Mouse (Mus musculus) forebrain, embryonic 16.5 days (tissue): ENCODE data around the gene Tnks1bp1. TPM values are rescaled to one million over a fixed set of nuclear protein-coding genes. Genes with fewer than 3 reads are reported as not detected.

Source experiments
- ATAC-seq: fragments of 200-750 bp; cut with Nextera tagmentation; 2 replicates; pipeline ENCODE4 v1.8.0; 2017; ENCODE audit warnings: mild to moderate bottlenecking, moderate library complexity
- H3K27ac ChIP-seq: fragments of 300-500 bp; sonication (generic); 2 replicates; pipeline ENCODE4 v1.5.1; 2014; ENCODE audit warnings: low read length, control low read depth
- H3K27me3 ChIP-seq: fragments of 300-500 bp; sonication (generic); replicated peaks from 2 replicates; pipeline ENCODE4 v1.6.1; 2014; ENCODE audit warnings: low read length; ENCODE audit not compliant: control insufficient read depth, insufficient read depth
- H3K36me3 ChIP-seq: fragments of 300-500 bp; sonication (generic); 2 replicates; pipeline ENCODE4 v1.6.1; 2014; ENCODE audit not compliant: control insufficient read depth, insufficient read depth
- H3K4me1 ChIP-seq: fragments of 300-500 bp; sonication (generic); replicated peaks from 2 replicates; pipeline ENCODE4 v1.6.1; 2014; ENCODE audit warnings: low read length; ENCODE audit not compliant: control insufficient read depth, insufficient read depth
- H3K4me2 ChIP-seq: fragments of 300-500 bp; sonication (generic); 2 replicates; pipeline ENCODE4 v1.6.1; 2014; ENCODE audit warnings: mild to moderate bottlenecking, low read length, control low read depth
- H3K4me3 ChIP-seq: fragments of 300-500 bp; sonication (generic); replicated peaks from 2 replicates; pipeline ENCODE4 v1.5.1; 2014; ENCODE audit warnings: mild to moderate bottlenecking, low read length, control low read depth
- H3K9ac ChIP-seq: fragments of 300-500 bp; sonication (generic); replicated peaks from 2 replicates; pipeline ENCODE4 v1.6.1; 2014; ENCODE audit warnings: low read depth, low read length, control low read depth
- H3K9me3 ChIP-seq: fragments of 300-500 bp; sonication (generic); 2 replicates; pipeline ENCODE4 v1.6.1; 2016; ENCODE audit warnings: low read length; ENCODE audit not compliant: control insufficient read depth
- WGBS: fragments of 180-500 bp; shearing (Covaris S2); extraction: QIAGEN DNeasy Blood & Tissue Kit; methylation state at CpG from one replicate; pipeline ENCODE4 v1.1.7; 2014; 5-methylcytosine and 5-hydroxymethylcytosine counted together
- polyA plus RNA-seq: library from polyadenylated mRNA; unstranded; fragments of >200 nt; fragmentation: Nextera tagmentation; extraction: Ambion mirVana; gene quantifications from 2 replicates; pipeline ENCODE4 v1.2.1, GENCODE M21; 2015

The Tnks1bp1 gene
- 24.0 and 26.2 TPM in 2 replicates for polyA plus RNA-seq

GRCm38 (mm10) chr2:85047596-85048167, at the start of gene Tnks1bp1:
TSS of gene Tnks1bp1 (plus strand) at chr2:85048022.
- Histone ChIP-seq H3K27ac (peak within 1 kb of the TSS; percentile 86), H3K4me3 (peak within 1 kb of the TSS; percentile 81), H3K27me3 (no peaks in the 10 kb centered on the region), H3K9ac (peak within 1 kb of the TSS; percentile 78), H3K4me1 (peaks cover 36% of the 10 kb centered on the region), H3K9me3 (no peaks in the 10 kb centered on the region), H3K4me2 (peak within 1 kb of the TSS; percentile 76), H3K36me3 (peaks cover 36% of the 10 kb centered on the region)
- WGBS: under 1% methylated on average over 41 of the region's 42 CpGs
- ATAC-seq: peak; percentile 86

- WGBS: 86% methylated on average over 3 of the region's 3 CpGs
These were observed 48.2 kb upstream of the Tnks1bp1 start for GRCm38 (mm10) chr2:84999486-85000181.

GRCm38 (mm10) chr2:85001497-85001896, 46.3 kb upstream of the Tnks1bp1 start:
- H3K4me1 ChIP-seq: no peaks in the 10 kb centered on the region
- no peaks in the 10 kb centered on the region for H3K36me3 ChIP-seq
- no peak overlapping the region for H3K4me2 ChIP-seq
- no peak overlapping the region for H3K4me3 ChIP-seq
- WGBS: 77% methylated on average over 13 of the region's 13 CpGs
- no peaks in the 10 kb centered on the region for H3K9me3 ChIP-seq
- no peak overlapping the region for H3K9ac ChIP-seq
- H3K27me3 ChIP-seq: no peaks in the 10 kb centered on the region
- ATAC-seq: no peak
- H3K27ac ChIP-seq: no peak overlapping the region

More at GRCm38 (mm10) chr2:84999486-85000181, 48.2 kb upstream of the Tnks1bp1 start:
- Histone ChIP-seq H3K4me3 (no peak overlapping the region), H3K27ac (no peak overlapping the region), H3K27me3 (no peaks in the 10 kb centered on the region), H3K4me2 (no peak overlapping the region), H3K9ac (no peak overlapping the region), H3K36me3 (no peaks in the 10 kb centered on the region), H3K9me3 (no peaks in the 10 kb centered on the region), H3K4me1 (no peaks in the 10 kb centered on the region)
- no peak for ATAC-seq

- Histone ChIP-seq H3K4me2 (no peak overlapping the region), H3K9me3 (no peaks in the 10 kb centered on the region), H3K27me3 (no peaks in the 10 kb centered on the region), H3K27ac (no peak overlapping the region), H3K4me3 (no peak overlapping the region), H3K4me1 (no peaks in the 10 kb centered on the region), H3K36me3 (no peaks in the 10 kb centered on the region), H3K9ac (no peak overlapping the region)
- no peak for ATAC-seq
- WGBS: 80% methylated on average over 8 of the region's 8 CpGs
These were observed 45.2 kb upstream of the Tnks1bp1 start for GRCm38 (mm10) chr2:85002575-85002974.

GRCm38 (mm10) chr2:85004341-85004740, 43.5 kb upstream of the Tnks1bp1 start:
- Histone ChIP-seq H3K4me2 (no peak overlapping the region), H3K9ac (no peak overlapping the region), H3K27ac (no peak overlapping the region), H3K27me3 (no peaks in the 10 kb centered on the region), H3K4me1 (no peaks in the 10 kb centered on the region), H3K4me3 (no peak overlapping the region), H3K36me3 (no peaks in the 10 kb centered on the region), H3K9me3 (no peaks in the 10 kb centered on the region)
- no peak for ATAC-seq
- WGBS: 77% methylated on average over 4 of the region's 4 CpGs

- no peaks in the 10 kb centered on the region for H3K36me3 ChIP-seq
- WGBS: 83% methylated on average over 7 of the region's 7 CpGs
- H3K4me3 ChIP-seq: no peak overlapping the region
- no peak overlapping the region for H3K9ac ChIP-seq
- no peaks in the 10 kb centered on the region for H3K4me1 ChIP-seq
- no peak overlapping the region for H3K27ac ChIP-seq
- H3K9me3 ChIP-seq: no peaks in the 10 kb centered on the region
- no peak for ATAC-seq
- no peaks in the 10 kb centered on the region for H3K27me3 ChIP-seq
- H3K4me2 ChIP-seq: no peak overlapping the region
These were observed 41.2 kb upstream of the Tnks1bp1 start for GRCm38 (mm10) chr2:85006600-85006999.

- no peak overlapping the region for H3K4me3 ChIP-seq
- ATAC-seq: no peak
- H3K27ac ChIP-seq: no peak overlapping the region
- H3K9me3 ChIP-seq: no peaks in the 10 kb centered on the region
- no peak overlapping the region for H3K9ac ChIP-seq
- 20% methylated on average over 4 of the region's 4 CpGs for WGBS
- H3K4me2 ChIP-seq: no peak overlapping the region
- H3K36me3 ChIP-seq: no peaks in the 10 kb centered on the region
- no peaks in the 10 kb centered on the region for H3K4me1 ChIP-seq
- H3K27me3 ChIP-seq: no peaks in the 10 kb centered on the region
These were observed 40.1 kb upstream of the Tnks1bp1 start for GRCm38 (mm10) chr2:85007729-85008128.

- Histone ChIP-seq H3K9me3 (no peaks in the 10 kb centered on the region), H3K4me3 (no peak overlapping the region), H3K4me1 (no peaks in the 10 kb centered on the region), H3K27ac (no peak overlapping the region), H3K4me2 (no peak overlapping the region), H3K9ac (no peak overlapping the region), H3K27me3 (no peaks in the 10 kb centered on the region), H3K36me3 (no peaks in the 10 kb centered on the region)
- WGBS: 85% methylated on average over 2 of the region's 2 CpGs
- ATAC-seq: no peak
These were observed 38.6 kb upstream of the Tnks1bp1 start for GRCm38 (mm10) chr2:85009212-85009611.

GRCm38 (mm10) chr2:85011906-85012604, 35.8 kb upstream of the Tnks1bp1 start:
- Histone ChIP-seq H3K4me1 (peaks cover 3% of the 10 kb centered on the region; the same call in 1 of the 2 replicates), H3K9ac (no peak overlapping the region), H3K9me3 (no peaks in the 10 kb centered on the region), H3K4me3 (no peak overlapping the region), H3K36me3 (no peaks in the 10 kb centered on the region), H3K27ac (no peak overlapping the region), H3K27me3 (no peaks in the 10 kb centered on the region), H3K4me2 (no peak overlapping the region)
- WGBS: 73% methylated on average over 9 of the region's 9 CpGs
- peak; percentile 75 for ATAC-seq
